Mouse (Mus musculus) layer of hippocampus, adult 18-20 months (tissue): ENCODE measurements around the gene Slc30a5. TPM values are rescaled to one million over a fixed set of nuclear protein-coding genes. Genes with fewer than 3 reads are reported as not detected.

Experiments used
- DNase-seq, 2 experiments: peaks; one replicate each; pipeline ENCODE4 v3.0.0; 2022; ENCODE audit warnings: low spot score in 2 of 2
- total RNA-seq, 2 experiments: library from RNA; stranded (reverse); gene quantifications; 2 replicates each; pipeline ENCODE4 v1.2.3; 2021

The Slc30a5 gene
- total RNA-seq, 2 experiments from 2014 or later, result 36.6 to 36.8 TPM

GRCm38 (mm10) chr13:100775252-100776055, 57.8 kb downstream of the Slc30a5 start, which contains the start of gene Cenph:
Gene Cenph (minus strand): TSS chr13:100775899.
- DNase-seq, result peak; percentile 68 to 84

- no peak for DNase-seq
These were observed 58.5 kb downstream of the Slc30a5 start for GRCm38 (mm10) chr13:100774704-100775103.

GRCm38 (mm10) chr13:100755329-100755728, 77.9 kb downstream of the Slc30a5 start:
- DNase-seq, result no peak

GRCm38 (mm10) chr13:100754186-100754585, 79.0 kb downstream of the Slc30a5 start:
- DNase-seq, result no peak

DNA sequence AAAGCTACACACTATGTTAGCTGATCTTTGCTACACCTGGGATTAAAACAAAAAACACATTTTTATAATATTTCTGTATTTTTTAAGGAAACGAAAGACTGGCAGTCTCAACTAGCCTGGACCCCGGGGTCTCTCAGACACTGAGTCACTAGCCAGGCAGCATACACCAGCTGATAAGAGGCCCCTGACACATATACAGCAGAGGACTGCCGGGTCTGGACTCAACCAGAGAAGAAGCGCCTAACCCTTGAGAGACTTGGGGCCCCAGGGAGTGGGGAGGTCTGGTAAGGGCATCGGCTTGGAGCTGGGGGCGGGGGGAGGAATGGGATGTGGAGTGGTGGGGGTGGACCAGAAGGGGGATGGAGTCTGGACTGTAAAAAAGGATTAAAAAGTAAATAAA, 80.2 kb downstream of the Slc30a5 start:
- DNase-seq, result no peak

Other genes with a start within 250 kb of the Slc30a5 start
- 1 to 10 TPM; 1.3 to 1.8 TPM for gene Marveld2, start 216.5 kb downstream of the Slc30a5 start, total RNA-seq
- 10 to 100 TPM; 82.6 to 88.7 TPM for gene Ak6, start 182.4 kb downstream of the Slc30a5 start, total RNA-seq
- gene Rad17, start 182.4 kb downstream of the Slc30a5 start, total RNA-seq, result 10 to 100 TPM; 13.0 to 14.8 TPM
- 10 to 100 TPM; 21.9 to 24.9 TPM for gene Taf9, start 181.8 kb downstream of the Slc30a5 start, total RNA-seq
- under 1 TPM in 1 of 2 experiments, not detected in 1; 0.25 TPM for gene Ccdc125, start 163.7 kb downstream of the Slc30a5 start, total RNA-seq
- 10 to 100 TPM; 35.8 to 40.1 TPM for gene Cdk7, start 102.5 kb downstream of the Slc30a5 start, total RNA-seq
- gene Mrps36, start 88.8 kb downstream of the Slc30a5 start, total RNA-seq, result 10 to 100 TPM; 51.6 to 52.8 TPM
- gene Cenph, start 57.5 kb downstream of the Slc30a5 start, total RNA-seq, result not detected
- gene Ccnb1, start 46.9 kb downstream of the Slc30a5 start, total RNA-seq, result under 1 TPM; 0.37 to 0.58 TPM